ENCODE assay signal across 8 mouse cellular contexts in the genomic region with DNA sequence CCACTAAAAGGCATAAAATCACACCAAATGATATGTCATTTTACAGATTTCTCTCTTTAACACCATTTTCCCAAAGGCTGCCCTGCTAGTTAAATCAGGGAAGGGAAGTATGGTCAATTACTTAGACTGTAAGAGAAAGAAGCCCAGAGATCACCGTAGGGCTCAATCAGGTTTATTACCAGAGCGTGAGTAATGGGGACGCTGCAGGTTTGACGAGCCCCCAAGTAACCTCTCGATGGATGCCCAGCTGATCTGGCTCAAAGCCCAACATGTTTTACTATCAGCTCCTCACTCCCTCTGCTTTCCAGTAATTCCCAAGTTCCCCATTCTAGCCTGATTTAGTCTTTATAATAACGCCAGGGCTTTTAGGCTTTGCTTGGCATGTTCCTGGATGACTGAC.
"Had no signal": no experiment of that assay in that cellular context is flagged by ENCODE, and none has a peak within 500 bp of the region (broad histone marks: within the 10 kb centered on the region; RNA-seq: fewer than 3 reads in every experiment).

No protein-coding gene starts in this region.

- DNase-seq: kidney, adult 18-20 months; kidney, postnatal 10 days; kidney, postnatal 4 days; lung, adult 2 months; lung, postnatal 36 days; right cerebral cortex, postnatal 14 days; thymus, adult 2 months; thymus, postnatal 25 days had no signal
